Mouse (Mus musculus) spleen, adult 18-20 months (tissue): ENCODE results near the gene Wfdc18.
A peak's percentile ranks its signal among the peaks of the same experiment; 100 is the strongest.

Source experiments
- DNase-seq, 2 experiments: peaks; one replicate each; pipeline ENCODE4 v3.0.0; 2022; ENCODE audit warnings: mixed read lengths in 2 of 2

Wfdc18 gene

DNA sequence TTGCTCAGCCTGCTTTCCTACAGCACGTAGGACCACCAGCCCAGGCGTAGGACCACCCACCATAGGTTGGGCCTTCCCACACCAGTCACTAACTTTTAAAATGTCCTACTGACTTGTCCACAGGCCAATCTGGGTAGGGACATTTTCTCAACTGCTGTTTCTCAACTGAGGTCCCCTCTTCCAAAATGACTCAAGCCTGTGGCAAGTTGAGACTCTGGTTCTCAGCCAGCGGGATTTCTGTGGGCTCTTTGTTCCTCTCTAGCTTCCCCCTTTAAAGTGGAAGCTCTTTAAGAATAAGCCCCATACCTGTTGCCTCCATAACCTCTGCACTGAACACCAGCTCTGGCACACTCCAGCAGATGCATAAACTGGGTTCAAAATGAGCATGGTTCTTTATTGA lies 34.7 kb downstream of the Wfdc18 start:
- DNase-seq: no peak

GRCm38 (mm10) chr11:83746152-83746551 lies 37.3 kb downstream of the Wfdc18 start:
- DNase-seq: peak; percentile 39 to 60

DNA sequence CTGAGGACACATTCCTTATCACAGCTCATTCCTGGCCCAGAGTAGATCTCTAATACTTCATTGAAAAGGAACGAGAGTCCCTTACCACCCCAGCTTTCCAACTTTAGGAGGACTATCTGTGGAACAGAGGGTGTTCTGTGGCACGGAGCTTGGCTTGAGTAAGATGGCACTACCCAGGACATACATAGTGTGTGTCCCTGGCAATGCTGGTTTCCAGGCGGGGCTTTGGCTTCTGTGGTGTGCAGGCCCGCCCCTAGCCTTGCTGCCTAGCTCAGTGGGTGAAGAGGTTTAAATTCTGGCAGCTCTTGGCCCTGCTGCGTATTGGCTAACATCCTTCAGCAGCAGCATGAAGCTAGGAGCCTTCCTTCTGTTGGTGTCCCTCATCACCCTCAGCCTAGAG lies 37.9 kb downstream of the Wfdc18 start, which contains the start of gene Wfdc21:
TSS of gene Wfdc21 (plus strand) at position 260 of the 400 bp plus-strand sequence.
- no peak for DNase-seq

DNA sequence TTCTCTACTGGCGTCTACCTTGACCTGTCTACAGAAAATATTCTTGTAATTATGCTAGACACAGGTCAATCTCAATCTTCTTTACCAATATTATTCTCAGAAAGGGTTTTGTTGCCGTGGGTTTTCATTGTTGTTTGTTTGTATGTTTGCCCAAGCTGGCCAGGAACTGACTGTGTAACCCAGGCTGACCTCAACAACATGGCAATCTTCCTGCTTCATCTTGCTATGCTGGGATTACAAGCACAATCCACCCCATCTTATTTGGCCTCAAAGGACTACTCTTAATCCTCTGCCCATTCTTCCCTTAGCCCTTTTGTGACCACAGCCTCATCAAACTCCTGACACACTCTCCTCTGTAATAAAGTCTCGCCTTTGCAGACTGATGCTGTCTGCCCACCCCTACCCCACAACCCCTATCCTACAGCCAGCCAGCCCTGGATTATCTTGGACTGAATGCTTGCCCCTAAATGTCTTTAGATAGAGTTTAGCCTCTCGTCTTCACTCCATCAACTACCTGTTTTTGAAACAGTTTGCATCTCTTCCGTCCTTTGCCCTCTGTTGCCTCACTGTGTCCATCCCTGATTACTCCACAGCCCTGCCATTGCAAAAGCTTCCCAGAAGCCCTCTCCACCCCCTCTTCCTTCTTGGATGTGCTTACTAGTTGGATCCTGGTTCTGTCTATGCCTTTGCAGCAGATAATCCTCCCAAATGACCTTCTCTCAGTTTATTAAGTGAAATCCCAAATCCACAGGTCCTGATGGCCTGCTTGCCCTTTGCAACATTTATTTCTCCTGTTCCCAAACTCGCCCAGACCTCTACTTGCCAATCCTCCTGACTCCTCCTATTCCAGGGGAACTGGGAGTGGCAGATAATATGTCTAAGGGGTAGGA lies 38.8 kb downstream of the Wfdc18 start:
- DNase-seq: no peak

DNA sequence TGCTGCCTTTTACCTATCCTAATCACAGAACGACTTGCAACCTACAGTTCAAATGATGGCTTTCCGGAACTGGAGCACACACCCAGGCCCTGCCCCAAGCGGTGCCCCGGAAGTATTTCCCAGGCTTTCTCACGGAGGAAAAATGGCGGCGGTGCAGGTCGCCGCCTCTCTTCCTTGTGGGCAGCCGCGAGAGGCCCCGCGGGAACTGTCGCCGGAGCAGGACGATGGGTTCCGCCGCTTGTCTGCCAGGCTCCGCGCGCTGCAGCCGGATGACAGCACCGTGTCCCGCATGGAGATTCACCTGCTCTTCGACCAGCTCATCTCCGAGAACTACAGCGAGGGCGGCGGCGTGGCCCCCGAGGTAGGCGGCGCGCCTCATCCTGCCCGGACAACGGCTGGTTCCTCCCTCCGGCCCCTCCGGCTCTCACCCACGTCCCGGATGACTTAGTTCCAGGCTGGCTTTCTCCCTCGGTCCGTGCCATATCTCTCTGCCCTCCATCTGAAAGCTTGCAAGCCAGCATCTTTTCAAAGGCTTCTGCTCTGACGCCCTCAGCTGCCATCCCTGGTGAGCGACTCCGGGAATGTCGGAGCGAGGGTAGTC lies 44.9 kb downstream of the Wfdc18 start, which contains the start of gene Heatr6:
TSS of gene Heatr6 (plus strand) at position 116 of the 601 bp plus-strand sequence.
- peak; percentile 72 to 82 for DNase-seq

DNA sequence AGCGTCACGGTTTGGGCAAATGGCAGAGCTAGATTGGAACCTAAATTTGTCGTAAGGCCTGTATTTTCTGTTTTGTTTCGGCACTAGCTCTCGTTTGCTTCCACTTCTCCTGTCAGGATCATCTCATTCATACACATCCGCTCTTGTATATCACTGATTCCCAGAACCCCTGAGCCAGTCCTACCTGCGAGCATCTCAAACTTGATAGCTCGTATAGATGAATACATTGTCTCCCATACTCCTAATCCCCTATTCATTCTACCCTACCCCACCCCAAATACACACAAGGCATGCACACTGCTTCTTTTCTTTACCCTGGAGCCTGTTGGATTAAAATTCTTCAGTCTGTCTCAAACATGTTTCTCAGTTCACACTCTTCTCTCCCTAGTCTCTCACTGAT lies 45.4 kb downstream of the Wfdc18 start:
- DNase-seq: no peak
